Mouse (Mus musculus) CH12.LX (cell line): Measurements from ENCODE around the gene Zfp784.

ENCODE experiments used
- KAT2A ChIP-seq: IDR thresholded peaks from 2 replicates; pipeline ENCODE4 v1.6.1; 2012; ENCODE audit warnings: low read length, improper control_type of control experiment, inconsistent platforms; ENCODE audit not compliant: insufficient replicate concordance
- POLR2A ChIP-seq: IDR thresholded peaks from 2 replicates; pipeline ENCODE4 v1.6.1; 2011; ENCODE audit warnings: low read depth, mild to moderate bottlenecking, improper control_type of control experiment, low read length
- USF1 ChIP-seq: IDR thresholded peaks from 2 replicates; pipeline ENCODE4 v1.6.1; 2014; ENCODE audit warnings: low read depth, mild to moderate bottlenecking, inconsistent platforms, low read length, improper control_type of control experiment

DNA sequence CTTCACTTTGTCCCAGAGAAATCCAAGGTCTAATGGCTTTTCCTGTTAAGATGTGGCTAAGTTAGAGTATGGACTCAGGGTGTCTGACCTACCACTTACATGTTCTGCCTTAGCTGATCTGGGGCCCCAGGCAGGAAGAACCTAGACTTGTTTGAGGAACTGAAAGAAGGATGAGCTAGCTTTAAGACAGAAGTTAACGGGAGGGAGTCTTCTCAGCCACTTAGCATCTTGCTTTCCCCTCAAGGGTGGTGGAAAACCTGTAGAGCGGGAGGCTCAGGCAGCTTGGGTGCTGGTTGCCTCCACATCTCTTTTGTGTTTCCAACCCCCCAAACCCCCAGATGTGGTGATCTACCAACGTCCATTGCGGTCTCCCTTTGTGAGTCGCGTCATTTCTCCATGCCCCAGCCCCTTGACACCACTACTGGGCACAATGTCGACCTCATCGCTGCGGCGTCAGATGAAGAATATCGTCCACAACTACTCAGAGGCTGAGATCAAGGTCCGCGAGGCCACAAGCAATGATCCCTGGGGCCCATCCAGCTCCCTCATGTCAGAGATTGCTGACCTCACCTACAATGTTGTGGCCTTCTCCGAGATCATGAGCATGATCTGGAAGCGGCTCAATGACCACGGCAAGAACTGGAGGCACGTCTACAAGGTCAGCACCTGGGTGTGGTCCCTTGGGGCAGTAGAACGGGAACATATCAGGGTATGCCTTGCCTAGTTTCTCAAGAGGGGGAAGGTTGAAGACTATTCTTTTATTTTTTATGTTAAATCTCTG, 45.3 kb upstream of the Zfp784 start:
- peak; percentile 71 for TF ChIP-seq POLR2A
- no peak for TF ChIP-seq USF1
- TF ChIP-seq KAT2A = 0 out of 2 replicates have a peak, but pooled peaks have one; percentile 28
